Mouse (Mus musculus) lung, postnatal 0 days (tissue): ENCODE results near the gene Nacc2. TPM values are rescaled to one million over a fixed set of nuclear protein-coding genes. Genes with fewer than 3 reads are reported as not detected.

Experiments used
- ATAC-seq: fragments of 200-750 bp; cut with Nextera tagmentation; 2 replicates; pipeline ENCODE4 v1.8.0; 2017; ENCODE audit warnings: moderate library complexity
- DNase-seq: peaks from one replicate; pipeline ENCODE4 v3.0.0-alpha.2; 2016; ENCODE audit warnings: low spot score
- H3K27ac ChIP-seq: fragments of 300-500 bp; sonication (generic); 2 replicates; pipeline ENCODE4 v1.5.1; 2014; ENCODE audit warnings: antibody characterized with exemption, mild to moderate bottlenecking, low read length, mixed read lengths
- H3K27me3 ChIP-seq: fragments of 300-500 bp; sonication (generic); replicated peaks from 2 replicates; pipeline ENCODE4 v1.6.1; 2014; ENCODE audit warnings: low read length, mixed read lengths; ENCODE audit not compliant: insufficient read depth
- H3K36me3 ChIP-seq: fragments of 300-500 bp; sonication (generic); 2 replicates; pipeline ENCODE4 v1.6.1; 2014; ENCODE audit warnings: low read length, mixed read lengths; ENCODE audit not compliant: insufficient read depth
- H3K4me1 ChIP-seq: fragments of 300-500 bp; sonication (generic); 2 replicates; pipeline ENCODE4 v1.6.1; 2014; ENCODE audit warnings: antibody characterized with exemption, low read depth, low read length, mixed read lengths; ENCODE audit not compliant: insufficient read depth
- H3K4me2 ChIP-seq: fragments of 300-500 bp; sonication (generic); replicated peaks from 2 replicates; pipeline ENCODE4 v1.6.1; 2014; ENCODE audit warnings: low read depth, mild to moderate bottlenecking, low read length, moderate library complexity, mixed read lengths
- H3K4me3 ChIP-seq: fragments of 300-500 bp; sonication (generic); 2 replicates; pipeline ENCODE4 v1.5.1; 2014; ENCODE audit warnings: low read depth, low read length
- H3K9ac ChIP-seq: fragments of 300-500 bp; sonication (generic); replicated peaks from 2 replicates; pipeline ENCODE4 v1.6.1; 2014; ENCODE audit warnings: low read depth, mild to moderate bottlenecking
- H3K9me3 ChIP-seq: fragments of 300-500 bp; sonication (generic); 2 replicates; pipeline ENCODE4 v1.6.1; 2016; ENCODE audit warnings: low read length, mixed read lengths
- CTCF ChIP-seq: IDR thresholded peaks from 2 replicates; pipeline ENCODE4 v1.5.1; 2016; ENCODE audit warnings: antibody characterized with exemption, mild to moderate bottlenecking
- EP300 ChIP-seq: IDR thresholded peaks from 2 replicates; pipeline ENCODE4 v1.6.1; 2016; ENCODE audit warnings: antibody characterized with exemption, mild to moderate bottlenecking, control low read depth
- whole genome bisulfite sequencing: fragments of 180-500 bp; shearing (Covaris S2); extraction: QIAGEN DNeasy Blood & Tissue Kit; methylation state at CpG from one replicate; pipeline ENCODE4 v1.1.7; 2014; 5-methylcytosine and 5-hydroxymethylcytosine counted together
- polyA plus RNA-seq: library from polyadenylated mRNA; unstranded; fragments of >200 nt; fragmentation: Nextera tagmentation; extraction: Ambion mirVana; gene quantifications from 2 replicates; pipeline ENCODE4 v1.2.1, GENCODE M21; 2015

The Nacc2 gene
- polyA plus RNA-seq, 1 experiment from 2014 or later = 7.1 TPM

DNA sequence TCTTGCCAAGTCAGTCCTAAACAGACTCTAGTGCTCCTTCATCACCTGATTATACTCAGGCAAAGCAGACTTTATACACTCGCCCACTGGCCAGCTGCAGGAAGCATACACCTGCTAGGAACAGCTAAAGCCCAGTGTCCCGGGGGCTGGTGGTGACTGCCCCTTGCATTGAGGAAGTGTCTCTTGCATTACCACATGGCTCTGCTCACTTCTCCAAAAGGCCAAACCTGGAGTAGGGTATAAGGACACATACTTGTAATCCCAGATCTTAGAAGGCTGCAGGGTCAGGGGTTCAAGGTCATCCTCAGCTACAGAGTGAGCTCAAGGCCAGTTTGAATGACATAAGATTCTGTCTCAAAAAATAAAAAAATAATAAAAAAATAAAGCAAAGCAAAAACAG is 3.4 kb downstream of the Nacc2 start:
- TF ChIP-seq EP300 (no peak), CTCF (no peak)
- WGBS = 78% methylated on average over 2 of the region's 2 CpGs
- Histone ChIP-seq H3K36me3 (no peaks in the 10 kb centered on the region), H3K4me1 (peaks cover 16% of the 10 kb centered on the region), H3K27me3 (no peaks in the 10 kb centered on the region), H3K4me2 (no peak overlapping the region), H3K9me3 (no peaks in the 10 kb centered on the region), H3K27ac (no peak overlapping the region), H3K4me3 (no peak overlapping the region), H3K9ac (no peak overlapping the region)
- DNase-seq (no peak), ATAC-seq (no peak)

DNA sequence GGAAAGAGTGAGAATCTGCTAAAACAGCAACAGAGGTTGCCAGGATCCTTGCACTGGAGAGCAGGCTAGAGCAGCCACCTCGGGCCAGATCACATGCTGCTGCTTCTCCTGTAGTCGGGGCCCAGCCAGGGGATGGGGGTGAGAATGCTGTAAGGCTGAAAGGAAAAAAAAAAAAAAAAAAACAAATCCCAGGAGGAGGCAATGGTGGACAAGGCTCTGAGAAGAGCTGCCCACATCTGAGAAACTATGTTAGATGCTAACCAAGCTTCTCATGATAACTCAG is 3.8 kb downstream of the Nacc2 start:
- no peak overlapping the region for H3K27ac ChIP-seq
- 30% methylated on average over 2 of the region's 2 CpGs for WGBS
- no peaks in the 10 kb centered on the region for H3K27me3 ChIP-seq
- ATAC-seq (no peak), DNase-seq (no peak)
- H3K4me3 ChIP-seq = no peak overlapping the region
- no peak overlapping the region for H3K4me2 ChIP-seq
- no peak for TF ChIP-seq CTCF
- TF ChIP-seq EP300 = no peak
- no peak overlapping the region for H3K9ac ChIP-seq
- H3K9me3 ChIP-seq = no peaks in the 10 kb centered on the region
- no peaks in the 10 kb centered on the region for H3K36me3 ChIP-seq
- peaks cover 16% of the 10 kb centered on the region for H3K4me1 ChIP-seq

DNA sequence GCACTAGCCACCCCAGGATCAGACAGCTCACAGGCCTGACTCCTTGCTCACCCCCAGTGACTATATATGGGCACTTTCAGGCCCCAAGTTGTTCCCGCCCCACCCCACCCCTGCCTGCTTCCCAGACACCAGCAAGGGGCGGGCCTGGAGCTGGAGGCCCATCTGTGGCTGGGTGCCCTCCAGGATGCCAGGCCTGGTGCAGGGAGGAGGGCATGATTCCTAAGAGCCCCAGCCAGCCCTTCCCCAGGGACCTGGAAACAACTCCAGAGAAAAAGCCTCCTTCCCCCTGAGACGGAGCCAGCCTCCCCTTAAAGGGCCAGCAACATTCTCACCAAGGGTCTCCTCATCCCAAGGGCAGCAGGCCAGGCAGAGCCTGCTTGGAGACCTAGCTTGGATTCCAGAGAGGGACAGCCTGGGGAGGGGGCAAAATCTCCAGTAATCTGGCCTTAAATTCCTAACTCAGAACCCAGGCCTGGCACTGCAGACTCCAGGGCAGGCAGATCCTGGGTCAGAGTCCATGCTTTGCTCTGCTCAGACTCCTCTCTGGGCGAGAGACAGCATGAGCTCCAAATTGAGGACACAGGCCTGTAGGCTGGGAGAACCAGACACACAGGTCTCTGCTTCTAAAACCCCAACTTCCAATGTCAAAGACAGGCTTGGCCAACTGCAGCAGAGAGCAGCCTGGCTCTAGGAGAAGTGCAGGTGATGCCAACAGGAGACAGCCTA is 4.3 kb downstream of the Nacc2 start:
- no peaks in the 10 kb centered on the region for H3K36me3 ChIP-seq
- ATAC-seq (peak; percentile 18), DNase-seq (no peak)
- H3K4me3 ChIP-seq = no peak overlapping the region
- no peaks in the 10 kb centered on the region for H3K9me3 ChIP-seq
- no peak overlapping the region for H3K27ac ChIP-seq
- no peak overlapping the region for H3K4me2 ChIP-seq
- 53% methylated on average over 4 of the region's 4 CpGs for WGBS
- H3K9ac ChIP-seq = no peak overlapping the region
- H3K27me3 ChIP-seq = no peaks in the 10 kb centered on the region
- H3K4me1 ChIP-seq = peaks cover 16% of the 10 kb centered on the region
- TF ChIP-seq EP300 (no peak), CTCF (no peak)

DNA sequence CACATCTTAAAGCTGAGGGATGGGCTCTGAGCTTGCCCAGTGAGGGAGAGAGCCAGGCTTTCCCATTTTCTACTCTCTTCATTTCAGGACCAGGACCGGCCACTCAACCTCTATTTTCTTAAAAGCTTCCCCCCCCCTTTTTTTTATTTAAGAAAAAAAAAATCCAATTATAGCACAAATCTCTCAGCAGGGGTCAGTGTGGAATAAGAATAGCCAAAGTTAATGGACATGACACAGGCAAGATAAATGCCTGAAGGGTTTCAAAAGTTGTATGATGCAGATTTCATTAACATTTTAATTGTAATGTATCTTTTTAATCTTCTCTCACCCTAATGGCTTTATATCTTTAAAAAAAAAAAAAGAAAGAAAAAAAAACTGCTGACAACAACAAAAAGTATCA is 5.4 kb downstream of the Nacc2 start:
- ATAC-seq (no peak), DNase-seq (peak; percentile 58)
- 60% methylated on average over 1 of the region's 1 CpGs for WGBS
- H3K9ac ChIP-seq = no peak overlapping the region
- TF ChIP-seq EP300 = no peak
- peak; percentile 36 for TF ChIP-seq CTCF
- H3K36me3 ChIP-seq = no peaks in the 10 kb centered on the region
- H3K9me3 ChIP-seq = no peaks in the 10 kb centered on the region
- no peak overlapping the region for H3K4me2 ChIP-seq
- no peaks in the 10 kb centered on the region for H3K27me3 ChIP-seq
- H3K4me1 ChIP-seq = peaks cover 8% of the 10 kb centered on the region
- H3K27ac ChIP-seq = no peak overlapping the region
- H3K4me3 ChIP-seq = no peak overlapping the region

DNA sequence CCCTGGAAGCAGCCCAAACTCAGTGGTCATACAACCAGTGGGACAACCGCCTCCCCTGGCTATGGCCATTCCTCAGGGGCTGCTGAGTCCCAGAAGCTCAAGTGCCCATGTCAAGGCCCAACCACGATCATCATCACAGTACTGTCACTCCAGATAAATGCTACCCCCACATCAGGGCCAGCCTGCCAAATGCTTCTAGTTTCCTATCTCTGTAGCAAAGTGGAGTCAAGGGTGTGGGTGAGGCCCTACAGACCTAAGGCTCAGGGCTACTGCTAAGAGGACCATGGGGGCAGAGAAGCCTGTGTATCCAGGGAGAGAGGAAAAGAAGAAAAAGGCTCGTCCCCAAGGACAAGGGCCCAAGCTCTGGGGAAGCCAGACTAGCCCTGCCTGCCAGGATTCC is 6.5 kb downstream of the Nacc2 start:
- TF ChIP-seq EP300 (no peak), CTCF (no peak)
- no peaks in the 10 kb centered on the region for H3K36me3 ChIP-seq

DNA sequence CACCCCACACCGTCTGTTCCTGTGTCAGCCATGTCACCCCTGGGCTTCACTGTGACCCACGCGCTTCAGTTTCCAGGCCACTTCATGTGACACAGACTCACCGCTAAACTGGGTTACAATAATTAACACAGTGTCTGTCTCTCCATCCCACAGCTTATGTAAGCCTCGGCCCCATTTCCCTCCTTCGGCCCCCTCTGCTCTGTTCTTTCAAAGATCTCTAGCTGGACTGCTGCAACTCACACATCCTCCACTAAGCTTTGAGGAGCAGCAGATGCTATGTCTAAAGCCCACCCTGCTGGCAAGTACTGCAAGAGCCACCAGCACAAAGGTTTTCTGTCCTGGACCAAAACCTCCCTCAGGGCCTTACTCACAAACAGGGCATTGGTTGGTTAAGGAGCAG is 7.8 kb downstream of the Nacc2 start:
- H3K9ac ChIP-seq = no peak overlapping the region
- no peak for ATAC-seq
- 80% methylated on average over 6 of the region's 6 CpGs for WGBS
- no peaks in the 10 kb centered on the region for H3K27me3 ChIP-seq
- H3K4me2 ChIP-seq = no peak overlapping the region
- no peak overlapping the region for H3K4me3 ChIP-seq
- no peaks in the 10 kb centered on the region for H3K36me3 ChIP-seq
- no peak overlapping the region for H3K27ac ChIP-seq
- DNase-seq = no peak
- H3K4me1 ChIP-seq = peaks cover 8% of the 10 kb centered on the region
- TF ChIP-seq CTCF = no peak
- TF ChIP-seq EP300 = no peak
- no peaks in the 10 kb centered on the region for H3K9me3 ChIP-seq

More for the DNA sequence above, 6.5 kb downstream of the Nacc2 start:
- Histone ChIP-seq H3K9me3 (no peaks in the 10 kb centered on the region), H3K4me1 (peaks cover 8% of the 10 kb centered on the region), H3K27ac (no peak overlapping the region), H3K4me2 (no peak overlapping the region), H3K9ac (no peak overlapping the region), H3K27me3 (no peaks in the 10 kb centered on the region), H3K4me3 (no peak overlapping the region)
- 66% methylated on average over 3 of the region's 3 CpGs for WGBS
- ATAC-seq = no peak
- DNase-seq = no peak

DNA sequence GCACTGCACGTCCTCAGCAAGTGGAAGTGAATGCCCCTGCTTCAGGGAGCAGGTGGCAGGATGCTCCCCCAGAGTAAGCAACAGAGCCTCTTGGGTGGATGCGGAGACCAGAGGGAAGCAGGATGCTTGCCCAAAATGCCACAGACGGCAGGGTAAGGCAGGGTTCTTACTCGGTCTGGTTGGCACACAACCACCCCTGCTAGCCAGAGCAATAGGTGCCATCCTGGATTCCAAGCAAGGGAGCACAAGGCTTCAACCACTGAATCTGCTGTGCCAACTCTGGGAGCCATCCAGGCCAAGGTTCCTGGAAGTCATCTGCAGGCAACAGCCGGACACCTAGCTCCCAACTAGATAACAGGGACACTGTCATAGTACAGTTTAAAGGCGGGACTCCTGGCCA is 14.8 kb downstream of the Nacc2 start:
- no peak overlapping the region for H3K27ac ChIP-seq
- TF ChIP-seq CTCF (no peak), EP300 (no peak)
- H3K27me3 ChIP-seq = no peaks in the 10 kb centered on the region
- H3K9me3 ChIP-seq = no peaks in the 10 kb centered on the region
- H3K36me3 ChIP-seq = no peaks in the 10 kb centered on the region
- H3K4me2 ChIP-seq = no peak overlapping the region
- no peaks in the 10 kb centered on the region for H3K4me1 ChIP-seq
- ATAC-seq (no peak), DNase-seq (no peak)
- no peak overlapping the region for H3K4me3 ChIP-seq
- no peak overlapping the region for H3K9ac ChIP-seq
- WGBS = 84% methylated on average over 6 of the region's 6 CpGs
